Mouse (Mus musculus): ENCODE results near the gene Fam151a. TPM values are rescaled to one million over a fixed set of nuclear protein-coding genes. Genes with fewer than 3 reads are reported as not detected.

Gene Fam151a
- not detected for total RNA-seq (2023)

GRCm38 (mm10) chr4:106733636-106734035, at the start of gene Fam151a:
Gene Fam151a, plus strand, starts transcription at chr4:106733889.

DNA sequence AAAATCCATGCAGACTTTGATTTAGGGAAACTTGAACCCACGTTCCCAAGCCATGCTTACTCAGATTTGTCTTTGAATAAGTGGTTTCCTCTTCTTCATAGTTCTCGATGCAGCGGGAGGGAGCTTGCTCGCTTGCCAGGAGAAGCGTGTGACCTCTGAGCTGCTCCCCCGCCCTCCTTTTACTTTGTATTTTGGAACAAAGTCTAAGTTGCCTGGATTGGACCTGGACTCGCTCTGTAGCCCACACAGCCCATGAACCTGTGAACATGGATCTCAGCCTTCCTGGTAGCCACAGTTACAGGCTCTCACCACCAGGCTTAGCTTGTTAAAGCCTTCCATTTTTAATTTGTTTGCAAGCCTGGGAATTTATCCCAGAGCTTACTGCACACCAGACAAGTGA, 2.9 kb upstream of the Fam151a start, which contains the start of gene Mroh7:
TSS of gene Mroh7 (minus strand) at position 112 of the 400 bp plus-strand sequence.

Other genes starting within 250 kb of the Fam151a start
- gene Bsnd, start 241.6 kb upstream of the Fam151a start, total RNA-seq (2023): not detected
- 1 to 10 TPM; 4.3 to 6.0 TPM for gene Dhcr24, start 172.9 kb upstream of the Fam151a start, total RNA-seq (2023)
- gene Lexm, start 116.6 kb upstream of the Fam151a start, total RNA-seq (2023): not detected
- gene Ttc22, start 111.5 kb upstream of the Fam151a start, total RNA-seq (2023): not detected
- 1 to 10 TPM; 1.9 to 2.3 TPM for gene Pars2, start 82.8 kb upstream of the Fam151a start, total RNA-seq (2023)
- 10 to 100 TPM; 12.7 to 13.4 TPM for gene Ttc4, start 54.9 kb upstream of the Fam151a start, total RNA-seq (2023)
- gene Mroh7, start 3.0 kb upstream of the Fam151a start, total RNA-seq (2023): not detected
- gene Acot11, start 71.1 kb downstream of the Fam151a start, total RNA-seq (2023): 10 to 100 TPM in 1 of 2 experiments, 1 to 10 TPM in 1; 9.3 to 10.1 TPM
- 10 to 100 TPM; 37.9 to 39.7 TPM for gene Ssbp3, start 176.8 kb downstream of the Fam151a start, total RNA-seq (2023)